Mouse (Mus musculus) kidney, embryonic 15.5 days (tissue): Measurements from ENCODE around the gene Tmem239. TPM values are rescaled to one million over a fixed set of nuclear protein-coding genes. Genes with fewer than 3 reads are reported as not detected.
"Not testable (repeated sequence)": the region's sequence is repeated elsewhere in the genome, so short reads cannot be mapped to it uniquely, and the experiment has no call there.

Experiments
- ATAC-seq: fragments of 200-750 bp; cut with Nextera tagmentation; replicated peaks from 2 replicates; pipeline ENCODE4 v1.8.0; 2017; ENCODE audit warnings: moderate TSS enrichment; ENCODE audit not compliant: low FRiP score
- H3K27ac ChIP-seq: fragments of 300-500 bp; sonication (generic); 2 replicates; pipeline ENCODE4 v1.5.1; 2015; ENCODE audit warnings: mild to moderate bottlenecking, inconsistent platforms
- H3K27me3 ChIP-seq: fragments of 300-500 bp; sonication (generic); 2 replicates; pipeline ENCODE4 v1.6.1; 2015; ENCODE audit warnings: inconsistent platforms
- H3K36me3 ChIP-seq: fragments of 300-500 bp; sonication (generic); 2 replicates; pipeline ENCODE4 v1.6.1; 2015; ENCODE audit warnings: inconsistent platforms
- H3K4me1 ChIP-seq: fragments of 300-500 bp; sonication (generic); 2 replicates; pipeline ENCODE4 v1.6.1; 2015; ENCODE audit warnings: inconsistent platforms
- H3K4me2 ChIP-seq: fragments of 300-500 bp; sonication (generic); 2 replicates; pipeline ENCODE4 v1.6.1; 2015; ENCODE audit warnings: moderate library complexity, mild to moderate bottlenecking, inconsistent platforms
- H3K4me3 ChIP-seq: fragments of 300-500 bp; sonication (generic); replicated peaks from 2 replicates; pipeline ENCODE4 v1.5.1; 2015; ENCODE audit warnings: mild to moderate bottlenecking, inconsistent platforms
- H3K9ac ChIP-seq: fragments of 300-500 bp; sonication (generic); 2 replicates; pipeline ENCODE4 v1.6.1; 2015; ENCODE audit warnings: mild to moderate bottlenecking, inconsistent platforms
- H3K9me3 ChIP-seq: fragments of 300-500 bp; sonication (generic); replicated peaks from 2 replicates; pipeline ENCODE4 v1.6.1; 2016; ENCODE audit warnings: inconsistent platforms
- WGBS: fragments of 180-500 bp; shearing (Covaris S2); methylation state at CpG from one replicate; pipeline ENCODE4 v1.1.7; 2015; ENCODE audit warnings: mixed read lengths; 5-methylcytosine and 5-hydroxymethylcytosine counted together
- polyA plus RNA-seq: library from polyadenylated mRNA; unstranded; fragments of >200 nt; fragmentation: Nextera tagmentation; extraction: Ambion mirVana; gene quantifications from 2 replicates; pipeline ENCODE4 v1.2.1, GENCODE M21; 2015

Tmem239 gene
- polyA plus RNA-seq: not detected in 2 replicates

DNA sequence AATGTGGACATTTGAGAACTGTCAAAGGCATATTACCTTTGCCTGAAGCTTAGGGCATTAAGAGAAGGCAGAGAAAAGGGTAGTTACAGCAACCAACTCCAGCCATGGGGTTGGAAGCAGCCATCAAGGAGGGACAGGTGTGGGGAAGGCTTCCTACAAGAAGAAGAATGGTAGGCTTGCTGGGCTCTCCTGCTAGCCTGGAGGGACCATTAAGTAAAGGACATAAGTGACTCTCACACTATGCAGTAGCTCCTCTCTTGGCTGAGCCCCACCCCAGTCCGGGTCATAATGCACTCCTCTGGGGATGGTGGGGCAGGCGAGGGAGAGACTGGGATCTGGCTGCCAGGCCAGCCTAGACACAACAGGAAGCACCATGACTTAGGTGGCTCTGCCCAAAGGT, at the start of gene Tmem239:
Tmem239 (plus strand) TSS at position 301 of the 400 bp plus-strand sequence.
- Histone ChIP-seq H3K4me2 (no peak within 1 kb of the TSS), H3K4me3 (no peak within 1 kb of the TSS), H3K9me3 (no peaks in the 10 kb centered on the region), H3K27me3 (no peaks in the 10 kb centered on the region), H3K9ac (no peak within 1 kb of the TSS), H3K36me3 (no peaks in the 10 kb centered on the region), H3K4me1 (peaks cover 17% of the 10 kb centered on the region), H3K27ac (no peak within 1 kb of the TSS)
- WGBS: 78% methylated on average over 2 of the region's 2 CpGs
- ATAC-seq: no peak

DNA sequence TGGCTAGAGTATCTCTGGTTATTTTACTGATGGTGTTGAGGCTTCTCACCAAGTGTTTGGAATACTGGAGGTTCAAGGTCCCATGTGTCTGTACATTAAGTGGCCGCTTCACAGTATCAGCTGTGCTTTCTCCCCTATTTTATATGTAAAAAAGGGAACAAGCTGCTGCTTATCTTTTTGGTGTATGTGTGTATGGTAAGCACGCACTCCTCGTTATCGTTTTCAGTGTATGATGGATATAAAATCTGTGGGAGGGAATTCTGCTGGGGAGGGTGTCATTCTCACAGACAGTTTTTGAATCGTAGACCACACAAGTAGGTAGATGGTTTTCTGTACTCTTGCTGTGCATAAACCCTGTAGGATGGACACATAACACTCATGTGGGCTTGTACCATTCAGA, 48.7 kb upstream of the Tmem239 start:
- Histone ChIP-seq H3K27ac (no peak overlapping the region), H3K9ac (no peak overlapping the region), H3K9me3 (no peaks in the 10 kb centered on the region), H3K4me3 (no peak overlapping the region), H3K27me3 (peaks cover 48% of the 10 kb centered on the region), H3K36me3 (no peaks in the 10 kb centered on the region), H3K4me1 (peaks cover 9% of the 10 kb centered on the region), H3K4me2 (no peak overlapping the region)
- ATAC-seq: no peak
- whole genome bisulfite sequencing: 91% methylated on average over 5 of the region's 5 CpGs

DNA sequence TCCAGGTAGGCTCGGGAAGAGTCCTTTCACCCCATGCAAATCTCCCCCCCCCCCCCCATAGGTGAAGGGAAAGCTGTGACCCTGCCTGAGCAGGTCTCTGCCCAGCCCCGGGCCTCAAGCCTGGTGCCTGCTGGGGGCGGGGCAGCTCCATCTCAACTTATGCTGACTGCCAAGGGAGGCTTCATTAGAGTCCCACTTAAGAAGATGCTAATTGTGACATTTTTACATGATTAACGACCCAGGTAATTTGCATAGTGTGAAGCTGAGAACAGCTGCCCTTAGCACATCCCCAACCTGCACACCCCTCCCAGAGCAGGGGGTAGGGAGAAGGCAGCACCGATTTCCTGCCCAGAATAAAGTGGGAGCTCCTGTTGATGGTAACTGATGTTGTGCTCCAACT, 47.4 kb upstream of the Tmem239 start:
- H3K36me3 ChIP-seq: no peaks in the 10 kb centered on the region
- no peak overlapping the region for H3K4me2 ChIP-seq
- no peak overlapping the region for H3K4me3 ChIP-seq
- no peaks in the 10 kb centered on the region for H3K9me3 ChIP-seq
- no peak overlapping the region for H3K9ac ChIP-seq
- no peak for ATAC-seq
- peaks cover 9% of the 10 kb centered on the region for H3K4me1 ChIP-seq
- no peak overlapping the region for H3K27ac ChIP-seq
- peaks cover 61% of the 10 kb centered on the region for H3K27me3 ChIP-seq
- WGBS: 11% methylated on average over 5 of the region's 5 CpGs

DNA sequence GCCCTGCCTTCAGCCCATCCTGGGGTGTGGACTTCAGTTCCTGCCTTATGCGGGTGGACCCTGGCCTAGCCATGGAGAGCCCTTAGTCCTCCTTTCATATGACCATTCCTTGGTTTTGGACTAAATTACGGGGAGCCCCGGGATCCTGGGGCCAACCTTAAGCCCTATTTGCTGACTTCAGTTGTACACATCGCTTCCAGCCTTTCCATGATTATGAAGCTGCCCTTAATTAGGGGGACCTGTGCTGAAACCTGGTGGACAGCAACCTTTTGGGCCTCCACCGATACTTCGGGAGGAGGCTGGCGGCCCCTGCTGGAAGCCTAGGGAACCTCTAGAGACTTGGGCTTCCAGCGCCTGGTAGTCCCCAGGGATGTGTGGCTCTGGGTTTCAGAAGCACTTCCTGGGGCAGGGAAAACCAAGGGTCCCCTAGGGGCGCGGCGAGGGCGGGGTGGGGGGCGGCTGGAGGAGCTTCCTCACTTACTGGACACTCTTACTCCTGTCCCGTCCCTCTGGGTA, 43.7 kb upstream of the Tmem239 start:
- Histone ChIP-seq H3K4me3 (no peak overlapping the region), H3K27ac (no peak overlapping the region), H3K4me2 (peak overlapping the region; percentile 28; the same call in 1 of the 2 replicates), H3K4me1 (peaks cover 20% of the 10 kb centered on the region), H3K9me3 (no peaks in the 10 kb centered on the region), H3K9ac (no peak overlapping the region), H3K36me3 (no peaks in the 10 kb centered on the region), H3K27me3 (peaks cover 78% of the 10 kb centered on the region)
- 3% methylated on average over 14 of the region's 14 CpGs for WGBS
- peak; percentile 47; the same call in 1 of the 2 replicates for ATAC-seq

DNA sequence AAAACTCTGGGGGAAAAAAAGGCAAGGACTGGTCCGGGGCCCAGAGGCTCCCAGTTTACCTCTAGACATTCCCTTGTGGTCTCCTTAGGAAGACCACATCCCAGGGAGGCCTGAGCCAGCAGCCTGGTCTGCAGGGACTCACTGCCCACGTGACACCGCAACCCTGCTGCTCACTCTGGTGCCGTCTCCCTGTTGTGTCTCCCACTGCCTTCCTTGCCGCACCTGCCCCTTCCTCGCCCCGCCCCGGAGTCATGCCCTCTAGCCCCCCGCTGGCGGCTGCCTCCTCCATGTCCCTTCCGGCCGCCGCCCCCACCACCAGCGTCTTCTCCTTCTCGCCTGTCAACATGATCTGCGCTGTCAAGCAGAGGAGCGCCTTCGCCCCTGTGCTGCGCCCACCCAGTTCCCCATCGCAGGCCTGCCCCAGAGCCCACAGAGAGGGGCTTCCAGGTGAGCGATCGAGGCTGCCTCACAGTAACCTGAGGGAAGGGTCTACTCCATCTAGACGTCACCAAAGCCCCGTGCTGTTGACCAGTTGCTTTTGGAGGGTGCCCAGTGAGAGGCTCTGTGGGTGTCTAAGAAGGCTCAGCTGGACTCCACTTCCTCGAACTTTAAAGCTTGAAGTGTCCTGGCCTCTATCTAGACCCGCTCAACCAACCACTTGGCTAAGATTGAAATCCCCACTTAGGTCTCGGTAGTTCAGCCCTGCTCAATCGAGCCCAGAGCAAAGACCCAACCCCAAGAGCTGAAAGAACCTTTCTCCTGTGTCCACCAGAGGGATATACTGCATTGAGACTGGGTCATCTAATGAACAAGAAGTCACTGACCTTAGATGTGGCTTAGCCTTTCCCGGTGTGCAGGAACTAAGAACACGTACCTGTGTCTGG, 40.8 kb upstream of the Tmem239 start:
- WGBS: 7% methylated on average over 30 of the region's 30 CpGs
- Histone ChIP-seq H3K27ac (0 out of 2 replicates have a peak overlapping the region, but pooled peaks have one; percentile 22), H3K9ac (peak overlapping the region; percentile 39)

DNA sequence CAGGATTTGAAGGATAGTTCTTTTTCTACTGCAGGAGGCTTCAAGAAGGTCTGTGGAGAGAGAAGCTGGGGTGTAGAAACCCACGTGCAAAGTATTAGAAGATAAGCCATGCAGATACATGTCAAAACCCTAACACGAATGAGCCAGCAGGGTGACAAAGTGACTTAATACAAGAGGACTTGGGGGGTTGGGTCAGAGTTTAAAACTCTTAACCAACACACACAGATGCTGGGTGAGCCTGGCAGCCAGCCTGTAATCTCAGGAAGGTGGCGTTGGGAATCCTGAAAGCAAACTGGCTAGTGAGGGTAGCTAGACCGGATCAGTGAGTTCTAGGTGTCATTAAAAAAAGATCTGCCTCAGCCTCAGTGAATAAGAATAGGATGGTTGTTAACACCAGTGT, 38.9 kb upstream of the Tmem239 start:
- Histone ChIP-seq H3K9ac (no peak overlapping the region), H3K4me1 (peaks cover 12% of the 10 kb centered on the region), H3K27me3 (peaks cover 35% of the 10 kb centered on the region), H3K9me3 (no peaks in the 10 kb centered on the region), H3K4me2 (no peak overlapping the region), H3K36me3 (no peaks in the 10 kb centered on the region), H3K27ac (no peak overlapping the region), H3K4me3 (no peak overlapping the region)
- WGBS: 64% methylated on average over 4 of the region's 4 CpGs
- no peak for ATAC-seq

More for the DNA sequence above, 40.8 kb upstream of the Tmem239 start:
- peak overlapping the region; percentile 52 for H3K4me3 ChIP-seq
- peaks cover 20% of the 10 kb centered on the region for H3K4me1 ChIP-seq
- peak overlapping the region; percentile 82 for H3K4me2 ChIP-seq
- H3K27me3 ChIP-seq: peaks cover 54% of the 10 kb centered on the region
- H3K9me3 ChIP-seq: no peaks in the 10 kb centered on the region
- no peaks in the 10 kb centered on the region for H3K36me3 ChIP-seq
- peak; percentile 70 for ATAC-seq

DNA sequence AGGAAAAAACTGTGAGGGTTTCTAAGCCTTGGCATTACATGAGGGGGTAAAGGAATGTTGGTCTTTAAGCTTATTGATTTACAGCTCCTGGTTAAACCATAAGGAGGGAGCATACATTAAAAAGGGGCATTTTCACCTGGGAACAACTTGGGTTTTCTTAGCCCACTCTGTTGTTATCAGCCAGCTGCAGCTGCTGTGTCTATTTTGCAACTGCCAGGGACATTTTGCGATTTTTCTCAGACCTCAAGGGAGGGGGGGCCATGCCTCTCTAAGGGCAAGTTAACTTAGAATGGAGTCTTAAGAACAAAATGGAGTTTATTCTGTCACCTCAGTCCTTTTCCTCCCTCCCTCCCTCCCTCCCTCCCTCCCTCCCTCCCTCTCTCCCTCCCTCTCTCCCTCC, 33.3 kb upstream of the Tmem239 start:
- H3K27me3 ChIP-seq, H3K4me2 ChIP-seq, H3K9ac ChIP-seq, H3K4me3 ChIP-seq, H3K36me3 ChIP-seq, H3K4me1 ChIP-seq, H3K27ac ChIP-seq, H3K9me3 ChIP-seq, ATAC-seq: not testable (repeated sequence)
- 38% methylated on average over 1 of the region's 1 CpGs for WGBS

GRCm38 (mm10) chr2:130374951-130375350, 31.3 kb upstream of the Tmem239 start:
- Histone ChIP-seq H3K4me3 (no peak overlapping the region), H3K4me1 (no peaks in the 10 kb centered on the region), H3K9ac (no peak overlapping the region), H3K36me3 (no peaks in the 10 kb centered on the region), H3K27me3 (no peaks in the 10 kb centered on the region), H3K4me2 (no peak overlapping the region), H3K27ac (no peak overlapping the region), H3K9me3 (no peaks in the 10 kb centered on the region)
- 78% methylated on average over 4 of the region's 4 CpGs for WGBS
- ATAC-seq: no peak

GRCm38 (mm10) chr2:130383205-130383604, 23.1 kb upstream of the Tmem239 start:
- 26% methylated on average over 3 of the region's 3 CpGs for WGBS
- H3K4me3 ChIP-seq: no peak overlapping the region
- peak; percentile 56; the same call in 1 of the 2 replicates for ATAC-seq
- H3K9ac ChIP-seq: no peak overlapping the region
- H3K27me3 ChIP-seq: no peaks in the 10 kb centered on the region
- H3K36me3 ChIP-seq: no peaks in the 10 kb centered on the region
- H3K4me1 ChIP-seq: peaks cover 8% of the 10 kb centered on the region; the same call in 1 of the 2 replicates
- H3K27ac ChIP-seq: no peak overlapping the region; the same call in 1 of the 2 replicates
- H3K4me2 ChIP-seq: no peak overlapping the region
- no peaks in the 10 kb centered on the region for H3K9me3 ChIP-seq

DNA sequence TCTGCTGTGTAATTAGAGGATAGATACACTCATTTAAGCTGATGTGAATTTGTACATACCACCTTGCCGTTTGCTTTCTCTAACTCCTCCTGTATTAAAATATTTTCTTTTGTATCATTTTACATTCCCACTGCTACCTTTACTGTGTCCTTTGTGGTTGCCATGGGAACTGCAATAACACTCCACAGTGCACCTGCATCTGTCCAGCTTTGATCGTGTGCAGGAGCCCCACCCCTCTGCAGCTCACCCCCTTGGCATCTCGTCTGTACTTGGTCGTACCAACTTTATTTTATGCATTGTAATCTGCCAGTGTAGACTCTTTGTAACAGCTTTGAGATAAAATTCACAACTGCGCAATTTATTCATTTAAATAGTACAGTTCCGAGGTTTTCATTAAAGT, 22.4 kb upstream of the Tmem239 start:
- Histone ChIP-seq H3K4me2 (no peak overlapping the region), H3K36me3 (no peaks in the 10 kb centered on the region), H3K4me3 (no peak overlapping the region), H3K27ac (no peak overlapping the region), H3K27me3 (no peaks in the 10 kb centered on the region), H3K9ac (no peak overlapping the region), H3K4me1 (peaks cover 8% of the 10 kb centered on the region; the same call in 1 of the 2 replicates), H3K9me3 (no peaks in the 10 kb centered on the region)
- 0 out of 2 replicates have a peak, but pooled peaks have one; percentile 60 for ATAC-seq
- 55% methylated on average over 6 of the region's 6 CpGs for WGBS

DNA sequence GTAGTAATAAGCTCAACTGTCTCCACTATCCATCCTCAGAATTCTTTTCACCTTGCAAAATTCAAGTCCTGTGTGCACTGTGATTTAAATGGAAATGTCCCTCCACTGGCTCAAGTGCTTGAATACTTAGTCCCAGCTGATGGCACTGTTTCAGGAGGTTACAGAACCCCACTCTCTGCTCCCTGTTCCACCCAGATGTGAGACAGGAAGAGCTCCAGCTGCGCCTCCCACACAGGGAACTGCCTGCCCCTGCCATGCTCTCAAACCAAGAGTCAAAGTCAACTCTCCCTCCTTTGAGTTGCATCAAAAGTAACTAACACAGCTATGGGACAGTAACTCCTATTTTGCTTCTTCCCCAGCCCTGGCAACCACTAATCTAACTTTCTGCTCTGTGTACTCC, 20.1 kb upstream of the Tmem239 start:
- H3K36me3 ChIP-seq: peaks cover 8% of the 10 kb centered on the region; the same call in 1 of the 2 replicates
- no peaks in the 10 kb centered on the region for H3K9me3 ChIP-seq
- no peak overlapping the region for H3K27ac ChIP-seq
- H3K4me1 ChIP-seq: peaks cover 12% of the 10 kb centered on the region
- H3K27me3 ChIP-seq: no peaks in the 10 kb centered on the region
- no peak for ATAC-seq
- WGBS: 68% methylated on average over 1 of the region's 1 CpGs
- no peak overlapping the region for H3K4me2 ChIP-seq
- no peak overlapping the region for H3K9ac ChIP-seq
- no peak overlapping the region for H3K4me3 ChIP-seq

- H3K27ac ChIP-seq: no peak overlapping the region
- H3K9ac ChIP-seq: no peak overlapping the region
- peaks cover 7% of the 10 kb centered on the region for H3K4me1 ChIP-seq
- H3K9me3 ChIP-seq: no peaks in the 10 kb centered on the region
- H3K4me2 ChIP-seq: no peak overlapping the region
- WGBS: 82% methylated on average over 2 of the region's 2 CpGs
- H3K4me3 ChIP-seq: no peak overlapping the region
- ATAC-seq: no peak
- H3K27me3 ChIP-seq: no peaks in the 10 kb centered on the region
- H3K36me3 ChIP-seq: peaks cover 25% of the 10 kb centered on the region
Observed at GRCm38 (mm10) chr2:130388796-130389195, 17.5 kb upstream of the Tmem239 start.
